Mouse (Mus musculus) layer of hippocampus, adult 18-20 months (tissue): ENCODE measurements around the gene Cd6. TPM values are rescaled to one million over a fixed set of nuclear protein-coding genes. Genes with fewer than 3 reads are reported as not detected.

ENCODE experiments used
- DNase-seq, 2 experiments: peaks; one replicate each; pipeline ENCODE4 v3.0.0; 2022; ENCODE audit warnings: low spot score in 2 of 2
- total RNA-seq, 2 experiments: library from RNA; stranded (reverse); gene quantifications; 2 replicates each; pipeline ENCODE4 v1.2.3; 2021

Gene Cd6
- total RNA-seq, 2 experiments from 2014 or later = 0.57 TPM; not detected in 1

DNA sequence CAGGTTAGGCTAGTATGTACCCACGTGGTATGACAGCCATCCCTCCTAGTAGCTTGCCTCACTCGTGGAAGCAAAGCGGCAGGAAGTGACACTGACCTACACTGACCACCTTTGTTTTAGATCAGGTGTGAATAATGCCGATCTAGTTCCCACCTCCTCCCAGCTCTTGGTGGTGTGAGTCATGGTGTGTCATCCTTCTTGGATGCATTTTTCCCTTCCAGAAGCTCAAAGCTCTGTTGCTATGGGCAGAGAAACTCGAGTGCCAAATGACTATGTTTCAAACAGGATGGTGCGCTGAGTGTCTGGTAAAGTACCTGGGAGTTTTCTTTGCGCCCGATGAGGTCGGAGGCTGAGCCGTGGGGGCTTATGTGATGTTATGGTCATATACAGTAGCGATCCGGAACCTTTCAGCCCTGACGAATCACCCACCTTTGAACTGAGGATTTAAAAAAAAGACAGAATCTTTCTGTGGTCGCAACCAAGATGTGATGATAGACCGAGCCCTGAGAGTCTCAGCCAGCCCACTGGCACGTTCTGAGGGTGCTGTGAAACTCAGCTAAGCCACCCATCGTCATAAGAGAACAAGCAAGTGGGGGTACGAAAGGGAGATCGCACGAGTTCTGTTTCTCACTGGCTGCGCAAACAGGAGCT lies 66.4 kb downstream of the Cd6 start:
- peak in 1 of 2 experiments; percentile 49 for DNase-seq

DNA sequence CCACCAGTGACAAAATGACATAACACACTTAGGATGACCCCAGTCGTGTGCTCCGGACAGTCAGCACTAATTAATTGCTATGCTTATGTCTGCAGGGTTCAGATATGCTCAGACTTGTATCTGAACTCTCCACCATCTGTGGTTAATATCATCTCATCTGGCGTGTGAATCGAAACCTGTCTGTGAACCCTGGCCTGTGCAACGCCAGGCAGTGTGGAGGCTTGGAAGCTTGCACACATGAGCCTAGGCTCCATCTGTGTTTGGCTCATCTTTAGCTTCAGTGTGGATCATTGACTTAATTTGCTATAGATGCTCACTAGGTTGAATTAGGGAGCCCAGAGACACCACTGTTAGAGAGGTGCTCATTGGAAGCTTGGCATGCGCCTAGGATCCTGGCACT lies 67.4 kb downstream of the Cd6 start:
- no peak for DNase-seq

DNA sequence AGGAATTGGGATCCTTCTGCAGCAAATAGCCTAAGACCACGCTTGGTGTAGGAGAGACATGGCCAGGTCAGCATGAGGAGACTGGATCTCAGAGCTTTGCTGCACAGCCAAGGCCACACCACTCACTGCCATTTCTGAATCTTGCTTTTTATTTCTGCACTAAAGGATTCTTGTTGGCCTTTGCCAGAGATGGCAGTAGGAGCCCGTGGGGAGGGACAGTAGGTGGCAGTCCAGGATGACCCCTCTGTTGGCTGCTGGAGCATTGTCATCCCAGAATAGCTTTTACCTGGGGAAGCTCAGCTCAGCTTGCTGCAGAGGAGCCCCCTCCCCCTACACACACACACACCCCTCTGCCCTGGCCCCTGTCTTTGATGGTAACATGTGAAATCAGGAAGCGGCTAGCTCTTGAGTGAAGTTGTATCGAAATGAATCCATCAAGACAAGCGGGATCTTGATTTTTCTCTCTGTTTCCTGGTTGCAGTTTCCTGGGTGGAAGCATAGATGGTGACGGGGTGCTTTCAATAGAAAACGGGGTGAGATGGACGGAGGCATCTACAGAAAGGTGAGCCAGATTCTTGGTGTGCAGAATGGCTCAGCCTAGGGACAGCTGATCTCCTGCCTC lies 68.0 kb downstream of the Cd6 start:
- DNase-seq = no peak

DNA sequence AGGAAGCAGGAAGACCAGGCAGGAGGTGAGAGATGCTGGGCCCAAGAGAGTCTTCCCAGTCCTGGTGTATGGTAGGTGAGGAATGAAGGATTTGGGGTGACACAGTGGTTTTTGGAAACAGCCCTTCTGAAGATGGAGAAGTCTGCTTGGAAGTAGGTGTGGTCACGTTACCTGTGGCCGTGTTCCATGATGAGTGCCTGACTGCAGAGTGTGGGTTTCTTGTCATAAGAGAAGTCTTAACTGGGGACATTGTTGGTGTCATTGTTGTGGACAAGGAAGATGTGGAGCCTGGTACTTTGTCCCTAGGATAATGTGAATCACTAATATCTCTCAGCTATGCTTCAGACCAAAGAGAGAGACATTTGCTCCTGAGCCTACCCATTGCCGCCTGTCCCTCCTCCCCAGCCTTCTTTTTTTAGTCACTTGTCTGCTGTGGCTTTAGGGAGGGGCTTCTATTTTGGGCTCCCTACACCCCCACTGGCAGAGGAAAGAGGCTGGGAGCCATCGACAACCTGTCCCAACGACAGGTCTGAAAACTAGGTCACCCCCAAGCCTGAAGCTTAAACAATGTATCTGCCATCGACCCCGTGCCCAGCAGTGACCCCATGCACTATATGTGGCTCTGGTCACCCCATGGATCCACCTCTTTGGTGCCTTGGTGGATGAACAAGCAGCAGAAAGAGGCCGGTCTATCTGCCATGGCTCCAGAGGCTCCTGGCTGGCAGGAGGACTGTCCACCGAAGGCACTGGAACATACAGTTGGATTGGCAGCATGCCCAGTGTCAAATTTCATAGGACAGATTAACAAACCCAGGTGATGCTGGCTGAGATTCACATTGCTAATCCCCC lies 69.7 kb downstream of the Cd6 start:
- DNase-seq = no peak

DNA sequence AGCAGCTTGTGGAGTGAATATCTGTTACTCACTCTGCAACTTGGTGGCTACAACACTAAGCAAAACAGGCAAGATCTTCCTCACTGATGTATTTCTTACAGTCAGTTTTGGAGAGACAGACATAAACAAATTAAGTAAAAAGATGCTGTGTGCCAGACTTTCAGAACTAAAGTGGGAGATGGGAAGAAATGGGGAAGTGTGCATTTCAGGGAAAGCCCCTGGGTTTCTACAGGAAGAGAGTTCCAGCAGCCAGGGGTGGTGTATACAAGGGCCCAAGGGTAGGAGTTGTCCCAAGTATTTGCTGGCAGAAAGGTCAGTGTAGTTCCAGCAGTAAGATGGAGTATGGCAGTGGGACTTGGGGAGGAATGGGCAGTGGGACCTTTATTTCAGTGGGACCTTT lies 70.3 kb downstream of the Cd6 start:
- no peak for DNase-seq

DNA sequence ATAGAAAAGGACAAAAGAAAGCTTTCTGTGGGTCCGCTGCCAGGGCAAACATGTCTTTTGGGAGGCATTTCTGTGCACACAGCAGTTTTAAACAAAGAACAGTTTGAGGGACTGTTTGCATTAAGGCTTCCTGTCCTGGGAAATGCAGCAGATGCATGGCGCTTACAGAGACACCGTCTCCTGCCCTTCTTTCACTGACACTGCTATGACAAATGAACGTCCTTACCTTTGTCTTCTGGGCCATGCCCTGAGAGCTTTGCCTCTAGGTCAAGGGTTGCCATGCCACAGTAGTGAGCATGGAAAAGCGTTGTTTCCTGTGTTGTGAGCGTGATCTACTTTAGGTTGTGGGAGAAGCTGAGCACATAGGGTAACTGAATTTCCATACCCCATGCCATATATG lies 71.2 kb downstream of the Cd6 start:
- no peak for DNase-seq

DNA sequence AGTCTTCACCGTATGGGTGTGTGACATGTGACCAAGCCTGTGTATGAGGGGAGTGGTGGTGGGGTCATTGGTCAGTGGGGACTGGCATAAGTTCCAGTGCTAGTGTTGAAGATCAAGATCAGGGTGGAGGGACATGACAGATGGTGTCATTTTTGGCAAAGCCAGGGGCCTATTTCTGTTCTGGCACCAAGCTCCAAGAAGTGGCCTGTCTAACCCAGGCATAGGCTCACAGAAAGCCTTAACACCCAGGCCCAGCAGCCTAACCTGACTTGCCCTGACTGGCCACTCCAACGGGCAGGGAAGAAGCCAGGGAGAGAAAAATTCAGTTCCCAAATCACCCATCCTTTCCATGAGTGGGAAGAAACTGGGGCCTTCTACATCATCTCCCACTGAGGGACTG lies 72.3 kb downstream of the Cd6 start:
- no peak for DNase-seq

DNA sequence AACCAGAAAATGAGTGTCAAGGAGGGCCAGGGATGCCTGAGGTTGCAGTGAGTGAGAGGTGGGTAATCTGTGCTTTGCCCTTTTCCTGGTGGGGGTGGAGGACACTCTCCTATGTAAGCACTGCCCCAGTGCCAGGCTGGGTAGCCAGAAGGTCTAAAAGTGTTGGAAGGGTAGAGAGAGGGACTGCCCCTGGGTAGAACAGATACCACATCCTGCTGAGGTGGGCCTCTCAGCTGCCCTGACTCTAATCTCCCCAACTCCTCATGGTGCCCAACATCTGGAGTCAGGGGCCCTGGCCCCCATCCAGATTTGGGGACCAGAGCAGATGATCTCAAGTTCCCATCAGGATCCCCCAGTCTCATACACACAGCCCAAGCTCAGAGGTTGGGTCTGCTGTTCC lies 72.7 kb downstream of the Cd6 start:
- DNase-seq = no peak

DNA sequence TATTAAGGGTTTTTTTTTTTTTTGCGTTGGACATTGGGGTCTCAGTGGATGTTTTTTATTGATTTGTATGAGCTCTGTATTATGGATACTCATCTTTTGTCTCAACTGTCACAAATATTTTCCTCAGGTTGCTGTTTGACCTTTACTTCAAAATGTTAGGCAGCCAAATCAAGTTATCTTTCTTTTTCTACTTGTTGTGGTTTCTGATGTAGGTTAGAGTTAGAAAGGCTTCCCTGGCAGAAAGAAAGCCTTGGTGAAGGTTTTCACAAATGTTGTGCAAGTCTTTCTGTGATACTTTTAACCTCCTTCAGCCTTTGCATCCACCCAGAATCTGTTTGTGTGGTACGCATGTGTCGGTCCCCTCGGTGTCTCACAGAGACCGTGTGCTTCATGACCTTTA lies 77.2 kb downstream of the Cd6 start:
- no peak for DNase-seq

DNA sequence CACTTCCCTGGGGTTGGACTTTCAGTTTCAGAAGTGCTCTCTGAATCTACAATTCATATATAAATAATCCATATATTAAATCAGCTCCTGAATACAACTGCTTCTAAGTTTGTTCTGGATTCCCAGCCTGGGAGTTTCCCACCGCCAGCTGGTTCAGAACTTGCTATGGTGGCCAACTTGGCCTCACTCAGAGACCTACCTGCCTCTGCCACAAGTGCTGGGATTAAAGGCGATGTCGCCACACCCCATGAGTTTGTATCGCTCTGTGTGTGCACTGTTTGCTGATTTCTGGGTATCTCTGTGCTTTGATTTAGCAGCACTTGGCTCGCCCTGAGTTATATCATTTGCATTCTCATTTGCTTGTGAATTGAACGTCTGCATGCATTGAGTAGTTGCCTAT lies 77.8 kb downstream of the Cd6 start:
- no peak for DNase-seq

DNA sequence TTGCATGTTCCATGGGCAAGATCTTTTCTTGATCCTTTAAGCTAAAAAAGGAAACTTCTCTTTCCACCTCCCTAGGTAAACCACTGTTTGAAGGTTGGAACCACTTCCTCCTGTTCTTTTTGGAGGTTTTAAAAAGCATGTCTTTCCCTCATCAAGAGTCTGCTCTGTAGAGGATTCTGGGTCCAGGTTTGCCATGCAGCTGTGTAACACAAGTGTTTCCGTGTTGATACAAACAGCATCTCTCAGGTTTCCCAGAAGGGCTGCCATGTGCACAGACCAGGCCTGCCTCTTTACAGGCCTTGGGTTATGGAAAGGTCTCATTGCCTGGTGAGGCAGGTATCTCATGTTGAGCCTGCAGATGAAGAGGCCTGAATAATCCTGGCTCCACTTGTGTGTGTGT lies 78.3 kb downstream of the Cd6 start:
- no peak for DNase-seq

DNA sequence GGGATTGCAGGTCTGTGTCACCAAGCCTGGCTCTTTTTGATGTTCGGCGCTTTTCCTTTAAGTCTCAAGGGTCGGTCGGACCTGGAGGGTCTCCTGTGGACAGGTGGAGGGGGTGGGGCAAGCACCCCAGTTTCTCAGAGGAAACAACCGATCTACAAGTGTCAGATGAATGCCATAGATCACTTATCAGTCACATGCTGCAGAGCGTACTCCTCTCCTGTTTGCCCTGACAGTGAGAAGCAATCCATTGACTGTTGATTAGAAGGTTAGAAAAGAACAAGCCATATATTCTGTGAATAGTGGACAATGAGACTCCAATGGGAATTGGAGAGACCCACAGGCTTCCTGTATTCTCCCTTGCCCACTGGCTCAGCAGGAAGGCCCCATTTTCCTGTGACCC lies 79.7 kb downstream of the Cd6 start:
- DNase-seq = no peak

DNA sequence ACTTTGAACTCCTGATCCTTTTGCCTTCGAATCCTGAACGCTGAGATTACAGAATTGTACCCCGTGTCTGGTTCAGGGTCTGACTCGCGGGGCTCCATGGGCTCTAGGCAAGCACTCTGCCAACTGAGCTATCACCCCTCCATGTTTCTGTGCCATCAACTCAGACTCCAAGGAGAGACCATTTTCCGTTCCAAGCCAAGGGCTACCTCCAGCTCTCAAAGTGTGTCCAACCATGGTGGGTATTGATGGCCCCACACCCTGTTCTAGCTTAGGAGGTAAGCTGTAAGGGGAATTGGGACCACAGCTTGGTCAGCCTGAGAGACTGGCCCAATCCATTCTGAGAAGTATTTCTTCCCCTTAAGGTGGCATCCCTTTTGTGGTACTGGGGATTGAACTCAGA lies 80.6 kb downstream of the Cd6 start:
- DNase-seq = no peak

DNA sequence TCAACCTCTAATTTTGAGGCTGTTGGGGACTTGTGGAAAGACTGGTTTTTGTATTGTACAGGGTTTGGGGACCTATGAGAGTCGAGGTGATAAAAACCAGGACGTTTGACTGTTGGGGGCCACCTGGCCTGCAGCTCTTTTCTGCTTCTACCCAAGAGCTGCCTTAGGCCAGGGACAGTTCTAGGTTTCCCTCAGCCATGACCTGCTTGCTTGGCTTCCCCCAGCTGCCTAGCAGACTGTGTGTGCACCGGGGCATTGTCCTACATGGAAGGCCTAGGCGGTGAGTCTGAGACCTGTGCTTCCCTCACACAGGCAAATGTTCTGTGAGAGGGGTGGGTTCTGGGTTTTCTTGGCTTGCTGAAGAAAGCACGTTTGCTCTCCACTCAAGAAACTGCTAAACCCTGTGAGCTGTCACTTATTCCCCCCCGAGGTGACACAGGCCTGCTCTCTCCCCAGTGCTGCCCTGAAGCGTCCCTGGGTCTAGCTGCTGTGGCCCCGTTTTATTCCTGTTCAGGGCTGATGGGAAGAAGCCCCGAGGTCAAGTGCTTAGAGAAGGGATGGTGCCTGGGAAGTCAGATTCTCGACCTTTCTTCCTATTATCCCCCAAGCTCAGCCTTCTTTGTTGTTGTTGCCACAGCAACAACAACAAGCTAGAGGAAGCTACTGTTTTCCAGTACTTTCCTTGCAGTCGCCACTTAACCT lies 81.3 kb downstream of the Cd6 start:
- DNase-seq = no peak

DNA sequence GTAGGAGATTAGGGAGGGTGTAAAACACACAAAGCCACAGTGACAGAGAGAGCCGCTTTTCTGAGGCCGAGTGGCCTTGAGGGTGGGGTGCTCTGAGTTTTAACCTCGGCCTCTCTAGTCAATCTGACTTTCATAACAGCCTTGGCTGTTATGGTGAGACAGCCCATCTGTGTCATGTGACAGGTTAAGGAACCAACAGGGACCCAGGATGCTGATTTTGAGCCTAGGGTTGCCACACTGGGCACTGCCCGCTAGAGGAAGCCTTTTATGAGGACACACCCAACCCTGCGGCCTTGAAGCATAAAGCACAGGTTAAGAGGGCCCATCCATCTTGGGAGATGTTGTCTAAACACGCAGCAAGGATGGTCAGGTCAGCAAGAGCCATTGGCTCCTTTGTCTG lies 82.1 kb downstream of the Cd6 start:
- no peak for DNase-seq

DNA sequence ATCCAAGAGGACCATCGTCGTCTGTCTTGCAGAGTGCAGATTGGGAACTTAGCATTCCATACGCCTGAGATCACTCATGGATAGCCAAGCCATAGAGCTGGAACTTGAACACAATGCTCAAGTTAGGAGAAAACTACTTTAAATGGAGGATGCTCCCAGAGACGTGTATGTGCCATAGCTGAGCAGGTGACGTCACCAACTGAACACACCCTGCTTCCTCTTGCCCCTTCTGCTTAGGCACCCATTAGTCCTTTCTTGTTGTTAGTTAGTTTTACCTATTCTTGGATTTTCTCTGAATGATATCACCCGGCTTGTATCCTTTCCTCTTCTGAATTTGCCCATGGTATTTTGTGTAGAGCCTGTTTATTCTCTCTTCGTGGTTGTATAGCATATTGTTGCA lies 82.7 kb downstream of the Cd6 start:
- no peak for DNase-seq

DNA sequence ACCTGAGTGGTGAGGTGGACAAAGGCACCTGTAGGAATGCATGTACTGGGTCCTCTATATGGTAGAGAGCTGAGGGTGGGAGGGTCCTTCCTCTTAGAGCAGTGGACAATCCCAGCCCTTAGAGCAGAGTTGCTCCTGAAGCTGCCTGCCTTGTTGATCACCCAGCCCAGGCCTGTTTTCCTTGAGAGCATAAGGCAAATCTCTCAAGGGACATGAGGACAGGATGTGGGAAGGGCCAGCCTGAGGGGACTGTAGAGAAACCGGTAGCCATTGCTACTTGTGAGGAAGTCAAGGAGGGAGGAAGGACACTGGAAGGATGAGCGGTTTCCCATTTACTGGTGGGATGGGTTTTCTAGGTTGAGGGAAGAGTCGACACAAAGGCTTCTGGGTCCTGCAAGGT lies 87.3 kb downstream of the Cd6 start:
- DNase-seq = no peak

DNA sequence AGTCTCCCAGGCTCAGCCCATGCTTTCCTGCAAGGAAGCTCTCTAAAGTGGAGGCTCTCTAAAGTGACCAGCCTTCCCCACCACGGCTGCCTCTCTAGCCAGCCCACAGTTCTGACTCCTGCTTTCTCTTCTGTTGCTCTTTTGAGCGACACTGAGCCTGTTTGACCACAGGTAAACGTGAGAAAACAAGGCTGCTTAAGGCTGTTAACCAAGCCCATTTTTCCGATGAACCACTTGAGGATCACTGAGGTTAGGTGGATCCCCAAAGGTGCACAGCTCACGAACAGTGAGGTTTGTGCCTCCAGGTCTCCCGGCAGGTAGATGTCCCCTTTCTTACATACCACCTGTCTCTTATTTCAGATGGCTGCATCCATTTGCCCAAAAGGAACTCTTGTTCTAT lies 87.7 kb downstream of the Cd6 start:
- no peak for DNase-seq

DNA sequence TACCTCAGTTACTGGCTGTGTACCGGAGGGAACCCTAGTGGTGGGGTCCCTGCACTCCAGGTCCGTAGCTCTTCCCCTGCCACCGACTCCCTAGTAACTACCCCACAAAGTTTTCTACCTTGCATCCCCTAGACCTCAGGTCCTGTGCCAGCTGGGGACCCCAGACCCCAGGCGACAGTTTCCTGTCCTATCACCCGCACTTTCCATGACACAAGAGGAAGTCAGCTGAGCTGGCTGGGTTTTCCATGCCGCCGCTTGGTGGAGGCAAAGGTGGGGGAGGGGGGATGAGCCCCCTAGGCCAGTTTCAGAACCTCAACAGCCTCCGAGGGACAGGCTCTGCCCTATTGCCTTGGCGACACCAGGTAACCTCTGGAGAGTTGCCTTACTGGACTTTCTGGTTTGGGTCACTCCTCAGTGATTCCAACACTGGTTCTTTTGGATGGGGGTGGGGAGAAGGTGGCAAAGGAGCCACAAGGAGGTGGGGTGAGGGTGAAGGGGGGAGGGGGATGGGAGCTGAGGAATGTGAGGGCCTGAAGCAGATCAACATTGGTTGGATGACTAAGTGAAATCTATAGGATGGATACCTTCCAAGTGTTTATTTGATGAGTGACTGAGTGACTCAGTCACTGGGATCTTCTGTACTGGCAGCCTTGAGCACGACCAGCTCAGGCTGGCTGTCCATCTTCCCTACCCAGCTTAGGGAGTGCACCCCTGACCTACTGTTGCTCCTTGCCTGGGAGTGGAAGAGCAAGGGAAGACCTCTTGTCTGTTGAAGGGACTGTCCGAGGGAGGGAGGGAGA lies 89.0 kb downstream of the Cd6 start:
- DNase-seq = no peak

DNA sequence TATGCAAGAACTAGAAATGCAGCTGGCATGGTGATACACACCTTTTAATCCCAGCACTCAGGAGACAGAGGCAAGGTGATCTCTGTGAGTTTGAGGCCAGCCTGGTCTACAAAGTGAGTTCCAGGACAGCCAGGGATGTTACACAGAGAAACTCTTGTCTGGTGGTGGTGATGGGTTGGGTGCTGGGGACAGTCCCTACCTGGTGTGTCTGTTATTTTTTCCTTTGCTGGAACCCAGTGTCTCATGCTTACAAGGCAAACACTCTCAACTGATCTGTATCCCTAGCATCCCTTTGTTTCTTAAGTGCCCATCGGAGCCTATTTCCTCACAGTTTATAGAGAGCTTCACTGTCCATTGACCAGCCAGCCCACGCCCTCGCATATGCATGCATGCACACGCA lies 89.9 kb downstream of the Cd6 start:
- DNase-seq = no peak
